Mouse (Mus musculus) megakaryocyte, embryonic 14.5 days (primary cell): ENCODE measurements around the gene Wdfy3.

Experiments used
- FLI1 ChIP-seq: IDR thresholded peaks from 2 replicates; pipeline ENCODE4 v1.6.1; 2012; ENCODE audit warnings: low read length, inconsistent platforms, mixed read lengths
- GATA1 ChIP-seq: IDR thresholded peaks from 3 replicates; pipeline ENCODE4 v1.6.1; 2012; ENCODE audit warnings: mixed read lengths, low read length, inconsistent platforms, borderline replicate concordance

- TF ChIP-seq GATA1 (no peak), FLI1 (no peak)
These were observed 189.8 kb downstream of the Wdfy3 start for GRCm38 (mm10) chr5:101879914-101880313.
